Mouse (Mus musculus) forebrain, embryonic 12.5 days (tissue): ENCODE data around the gene Manf. TPM values are rescaled to one million over a fixed set of nuclear protein-coding genes. Genes with fewer than 3 reads are reported as not detected.

Experiments used
- ATAC-seq: fragments of 200-750 bp; cut with Nextera tagmentation; 2 replicates; pipeline ENCODE4 v1.8.0; 2017; ENCODE audit warnings: moderate TSS enrichment; ENCODE audit not compliant: low FRiP score
- H3K27ac ChIP-seq: fragments of 300-500 bp; sonication (generic); 2 replicates; pipeline ENCODE4 v1.5.1; 2016; ENCODE audit warnings: mild to moderate bottlenecking
- H3K27me3 ChIP-seq: fragments of 300-500 bp; sonication (generic); 2 replicates; pipeline ENCODE4 v1.6.1; 2016; ENCODE audit warnings: mild to moderate bottlenecking
- H3K36me3 ChIP-seq: fragments of 300-500 bp; sonication (generic); replicated peaks from 2 replicates; pipeline ENCODE4 v1.6.1; 2016; ENCODE audit warnings: mild to moderate bottlenecking
- H3K4me1 ChIP-seq: fragments of 300-500 bp; sonication (generic); 2 replicates; pipeline ENCODE4 v1.6.1; 2016
- H3K4me2 ChIP-seq: fragments of 300-500 bp; sonication (generic); 2 replicates; pipeline ENCODE4 v1.6.1; 2016; ENCODE audit warnings: mild to moderate bottlenecking, moderate library complexity
- H3K4me3 ChIP-seq: fragments of 300-500 bp; sonication (generic); replicated peaks from 2 replicates; pipeline ENCODE4 v1.5.1; 2016; ENCODE audit warnings: mild to moderate bottlenecking
- H3K9ac ChIP-seq: fragments of 300-500 bp; sonication (generic); 2 replicates; pipeline ENCODE4 v1.6.1; 2016; ENCODE audit warnings: mild to moderate bottlenecking
- H3K9me3 ChIP-seq: fragments of 300-500 bp; sonication (generic); 2 replicates; pipeline ENCODE4 v1.6.1; 2016
- WGBS: fragments of 180-500 bp; shearing (Covaris S2); methylation state at CpG from one replicate; pipeline ENCODE4 v1.1.7; 2016; 5-methylcytosine and 5-hydroxymethylcytosine counted together
- polyA plus RNA-seq: library from polyadenylated mRNA; unstranded; fragments of >200 nt; fragmentation: Nextera tagmentation; extraction: Ambion mirVana; gene quantifications from 2 replicates; pipeline ENCODE4 v1.2.1, GENCODE M21; 2016

Manf gene
- 216 and 222 TPM in 2 replicates for polyA plus RNA-seq

DNA sequence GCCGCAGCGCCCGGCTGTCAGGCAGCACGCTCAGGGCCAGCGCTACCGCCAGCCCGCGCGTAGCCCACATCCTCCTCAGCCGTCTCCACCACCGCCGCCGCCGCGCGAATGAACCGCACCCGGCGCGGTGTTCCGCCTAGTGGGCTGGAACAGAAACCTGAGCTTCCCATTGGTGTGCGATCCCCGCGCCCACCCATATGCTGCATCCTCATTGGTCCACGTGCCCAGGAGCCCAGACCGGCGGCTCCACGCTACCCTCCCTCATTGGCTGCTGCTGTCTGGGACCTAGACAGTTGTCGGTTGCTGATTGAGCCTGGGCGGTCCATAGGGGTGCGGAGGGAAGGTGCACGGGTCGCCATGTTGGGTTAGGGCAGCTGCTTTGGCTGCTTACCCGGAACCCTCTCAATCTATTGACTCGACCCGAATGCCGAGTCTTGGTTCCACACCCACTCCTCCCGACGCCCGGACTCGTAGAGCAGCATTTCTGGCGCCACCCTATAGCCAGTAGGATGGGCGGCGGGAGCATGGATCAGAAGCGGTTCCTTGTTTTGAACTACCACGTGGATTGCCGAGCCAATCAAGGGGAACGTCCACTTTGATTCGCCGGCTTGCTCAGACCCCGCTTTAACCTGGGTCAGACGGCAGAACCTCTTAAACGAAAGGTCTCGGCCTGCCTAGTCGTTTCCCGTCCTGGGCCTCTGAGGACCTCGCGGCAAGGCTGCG, at the start of gene Manf:
Gene Manf (minus strand): TSS at position 151 of the 723 bp plus-strand sequence.
- WGBS = under 1% methylated on average over 59 of the region's 59 CpGs

DNA sequence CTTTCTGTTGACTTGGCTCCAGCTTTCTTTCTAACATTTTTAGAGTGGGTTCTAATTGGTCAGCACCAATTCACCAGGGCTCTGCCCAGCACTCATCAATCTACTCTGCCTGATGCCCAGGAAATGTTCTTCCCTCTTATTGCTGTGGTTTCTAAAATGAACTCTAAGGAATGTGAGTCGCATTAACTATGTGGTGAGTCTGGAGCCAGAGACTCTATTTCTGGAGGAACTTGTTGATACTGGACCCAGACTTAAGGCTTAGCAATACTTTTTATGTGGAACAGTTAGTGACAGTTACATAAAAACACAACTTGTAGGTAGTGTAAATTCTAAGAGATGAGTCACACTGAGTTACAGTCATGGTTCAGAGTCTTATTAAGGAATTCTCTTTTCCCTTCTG, 43.2 kb upstream of the Manf start:
- Histone ChIP-seq H3K4me2 (no peak overlapping the region), H3K27me3 (no peaks in the 10 kb centered on the region), H3K9me3 (no peaks in the 10 kb centered on the region), H3K36me3 (peaks cover 16% of the 10 kb centered on the region), H3K27ac (no peak overlapping the region), H3K4me1 (no peaks in the 10 kb centered on the region), H3K9ac (no peak overlapping the region), H3K4me3 (no peak overlapping the region)
- no peak for ATAC-seq
- WGBS = 95% methylated on average over 1 of the region's 1 CpGs

More for the DNA sequence above, at the start of gene Manf:
- peak; percentile 98 for ATAC-seq
- peak within 1 kb of the TSS; percentile 83 for H3K4me2 ChIP-seq
- H3K27me3 ChIP-seq = no peaks in the 10 kb centered on the region
- H3K27ac ChIP-seq = peak within 1 kb of the TSS; percentile 96
- no peaks in the 10 kb centered on the region for H3K9me3 ChIP-seq
- H3K4me1 ChIP-seq = peaks cover 43% of the 10 kb centered on the region
- H3K9ac ChIP-seq = peak within 1 kb of the TSS; percentile 94
- peak within 1 kb of the TSS; percentile 90 for H3K4me3 ChIP-seq
- peaks cover 38% of the 10 kb centered on the region for H3K36me3 ChIP-seq

DNA sequence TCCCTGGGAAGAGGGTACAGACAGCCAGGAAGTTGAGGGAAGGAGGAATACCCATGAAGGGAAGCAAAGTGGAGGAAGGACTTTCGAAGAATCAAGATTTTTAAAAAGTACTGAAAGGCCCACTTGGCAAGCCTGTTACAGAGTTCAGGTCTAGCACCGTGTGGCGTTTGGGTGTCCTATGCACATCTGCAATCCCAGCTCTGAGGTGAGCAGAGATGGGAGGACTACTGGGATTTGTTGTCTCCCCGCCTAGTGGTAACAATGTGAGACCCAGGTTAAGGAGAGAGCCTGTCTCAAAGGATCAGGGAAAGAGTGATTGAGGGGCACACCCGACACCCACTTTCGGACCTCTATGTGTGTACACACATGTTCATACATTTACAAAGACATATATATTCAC, 23.1 kb upstream of the Manf start:
- no peak overlapping the region for H3K9ac ChIP-seq
- no peak overlapping the region for H3K4me2 ChIP-seq
- no peak overlapping the region for H3K27ac ChIP-seq
- H3K27me3 ChIP-seq = no peaks in the 10 kb centered on the region
- no peaks in the 10 kb centered on the region for H3K4me1 ChIP-seq
- no peaks in the 10 kb centered on the region; the same call in 1 of the 2 replicates for H3K36me3 ChIP-seq
- 83% methylated on average over 6 of the region's 6 CpGs for WGBS
- H3K4me3 ChIP-seq = no peak overlapping the region
- no peak for ATAC-seq
- no peaks in the 10 kb centered on the region for H3K9me3 ChIP-seq

DNA sequence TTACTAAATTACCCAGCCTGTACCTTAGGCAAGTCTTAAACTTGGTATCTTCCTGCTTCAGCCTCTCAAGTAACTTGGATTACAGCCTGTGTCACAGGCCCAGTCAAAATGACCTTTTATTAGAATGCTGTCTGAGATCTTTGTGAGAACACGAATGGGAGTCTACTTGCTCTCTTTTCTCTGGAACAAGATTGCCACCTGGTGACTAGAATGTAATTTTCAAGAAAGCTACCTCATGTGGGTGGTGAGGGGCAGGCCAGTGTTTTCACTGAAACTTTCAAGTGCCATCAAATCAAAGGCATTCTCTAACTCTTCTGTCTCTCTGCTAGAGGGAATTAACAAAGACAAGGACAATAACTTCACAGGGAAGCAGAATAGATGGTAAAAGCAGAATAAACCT, 22.0 kb upstream of the Manf start:
- no peak for ATAC-seq
- WGBS = 28% methylated on average over 1 of the region's 1 CpGs

DNA sequence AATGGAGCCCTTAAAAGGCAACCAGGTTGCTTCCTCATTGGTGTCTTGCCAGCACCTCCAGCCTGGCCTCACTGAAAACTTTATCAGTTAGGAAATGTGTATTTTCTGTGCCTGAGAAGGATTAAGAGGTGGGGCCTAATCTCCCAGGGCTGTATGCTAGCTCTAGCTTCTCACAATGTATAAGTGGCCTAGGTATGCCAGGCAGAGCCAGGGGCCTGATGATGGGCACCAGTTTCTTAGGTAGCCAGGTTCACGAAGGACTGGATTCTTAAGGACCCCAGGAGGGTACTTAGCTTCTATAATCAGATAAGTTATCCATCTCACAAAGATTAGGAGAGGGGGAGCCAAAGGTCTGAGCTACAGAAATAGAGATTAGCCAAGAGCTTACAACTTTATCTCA, 19.8 kb upstream of the Manf start:
- Histone ChIP-seq H3K9me3 (no peaks in the 10 kb centered on the region), H3K4me1 (no peaks in the 10 kb centered on the region), H3K9ac (no peak overlapping the region), H3K4me3 (no peak overlapping the region), H3K27ac (no peak overlapping the region), H3K4me2 (no peak overlapping the region), H3K27me3 (no peaks in the 10 kb centered on the region), H3K36me3 (peaks cover 7% of the 10 kb centered on the region; the same call in 1 of the 2 replicates)
- ATAC-seq = no peak
- WGBS = 76% methylated on average over 1 of the region's 1 CpGs

More for the DNA sequence above, 22.0 kb upstream of the Manf start:
- Histone ChIP-seq H3K27ac (no peak overlapping the region), H3K27me3 (no peaks in the 10 kb centered on the region), H3K4me2 (no peak overlapping the region), H3K4me1 (no peaks in the 10 kb centered on the region), H3K4me3 (no peak overlapping the region), H3K9me3 (no peaks in the 10 kb centered on the region), H3K9ac (no peak overlapping the region), H3K36me3 (no peaks in the 10 kb centered on the region; the same call in 1 of the 2 replicates)

DNA sequence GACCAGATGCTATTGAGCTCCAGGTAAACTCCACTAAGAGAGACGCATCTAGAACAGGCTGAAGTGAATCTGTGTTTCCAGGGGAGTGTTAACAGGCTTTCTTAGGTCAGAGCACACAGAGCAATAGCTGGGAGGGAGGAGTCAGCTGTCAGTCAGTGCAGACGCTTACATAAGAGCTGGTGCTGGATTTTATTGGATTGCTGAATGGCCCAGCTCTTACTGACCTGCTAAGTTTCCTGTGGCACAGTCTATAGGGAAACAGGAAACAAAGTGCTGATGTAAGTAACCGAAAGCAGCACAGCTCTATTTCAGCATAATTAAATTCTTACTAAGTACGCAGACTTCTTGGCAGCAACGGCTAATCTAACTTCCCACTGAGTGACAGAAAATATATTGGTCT, 16.9 kb upstream of the Manf start:
- Histone ChIP-seq H3K27ac (0 out of 2 replicates have a peak overlapping the region, but pooled peaks have one; percentile 25), H3K9ac (no peak overlapping the region), H3K36me3 (peaks cover 10% of the 10 kb centered on the region; the same call in 1 of the 2 replicates), H3K4me1 (no peaks in the 10 kb centered on the region), H3K27me3 (no peaks in the 10 kb centered on the region), H3K4me2 (no peak overlapping the region), H3K4me3 (no peak overlapping the region), H3K9me3 (no peaks in the 10 kb centered on the region)
- WGBS = 60% methylated on average over 5 of the region's 5 CpGs
- no peak for ATAC-seq

DNA sequence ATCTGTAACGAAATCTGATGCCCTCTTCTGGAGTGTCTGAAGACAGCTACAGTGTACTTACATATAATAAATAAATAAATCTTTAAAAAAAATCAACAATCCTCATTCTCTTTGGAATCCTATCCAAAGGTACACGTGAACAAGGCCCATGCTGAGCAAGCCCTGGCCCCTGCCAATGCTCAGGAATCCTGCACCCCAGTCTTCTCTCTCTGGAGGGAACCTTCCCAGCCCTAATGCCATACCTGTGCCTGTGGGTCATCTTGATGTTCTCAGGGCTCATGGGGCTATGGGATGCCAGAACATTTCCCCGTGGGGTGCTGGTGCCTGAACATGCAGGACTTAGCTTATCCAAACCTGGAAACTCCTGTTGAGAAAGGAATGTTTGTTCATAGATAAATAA, 16.4 kb upstream of the Manf start:
- ATAC-seq = no peak
- Histone ChIP-seq H3K27ac (no peak overlapping the region), H3K27me3 (no peaks in the 10 kb centered on the region), H3K9me3 (no peaks in the 10 kb centered on the region), H3K36me3 (peaks cover 10% of the 10 kb centered on the region; the same call in 1 of the 2 replicates), H3K4me1 (no peaks in the 10 kb centered on the region), H3K9ac (no peak overlapping the region), H3K4me2 (no peak overlapping the region), H3K4me3 (no peak overlapping the region)
- 85% methylated on average over 3 of the region's 3 CpGs for WGBS

DNA sequence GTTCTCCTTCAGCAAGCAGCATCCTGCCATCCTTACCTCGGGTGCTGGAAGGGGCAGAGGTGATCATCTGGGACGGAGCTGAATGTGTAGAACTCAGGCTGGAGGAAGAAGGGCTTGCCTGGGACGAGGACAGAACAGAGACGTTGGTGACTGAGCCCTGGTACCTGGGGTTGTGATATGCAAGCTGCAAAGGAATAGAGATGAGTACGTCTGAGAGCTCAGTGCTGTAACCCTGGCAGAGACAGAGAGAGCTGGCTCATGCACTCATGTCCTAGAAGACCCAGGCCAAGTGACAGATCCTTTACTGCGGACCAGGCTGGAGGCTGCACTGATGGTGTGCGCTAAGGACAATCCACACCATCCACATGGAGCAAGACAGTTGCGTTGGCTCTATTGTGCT, 14.8 kb upstream of the Manf start:
- Histone ChIP-seq H3K4me2 (no peak overlapping the region), H3K4me3 (no peak overlapping the region), H3K27me3 (no peaks in the 10 kb centered on the region), H3K27ac (no peak overlapping the region), H3K36me3 (peaks cover 10% of the 10 kb centered on the region; the same call in 1 of the 2 replicates), H3K4me1 (no peaks in the 10 kb centered on the region), H3K9me3 (no peaks in the 10 kb centered on the region), H3K9ac (no peak overlapping the region)
- 89% methylated on average over 8 of the region's 8 CpGs for WGBS
- ATAC-seq = no peak

DNA sequence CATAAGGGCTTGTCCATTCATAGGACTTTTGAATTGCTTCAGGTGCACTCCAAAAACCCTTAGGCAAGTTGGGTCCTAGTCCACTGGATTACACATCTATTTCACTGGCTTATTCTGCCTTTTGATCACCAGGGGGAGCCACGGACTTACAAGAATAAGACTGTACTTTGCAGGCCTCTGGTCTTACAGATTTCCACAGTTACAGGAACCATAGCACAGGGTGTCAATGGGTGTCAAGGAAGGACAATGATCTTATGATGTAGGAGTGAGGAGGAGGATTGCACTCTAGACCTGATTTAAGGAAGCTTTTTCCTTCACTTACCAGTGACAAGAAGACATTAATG, 12.0 kb upstream of the Manf start:
- Histone ChIP-seq H3K4me1 (no peaks in the 10 kb centered on the region), H3K27me3 (no peaks in the 10 kb centered on the region), H3K4me3 (no peak overlapping the region), H3K9me3 (no peaks in the 10 kb centered on the region), H3K9ac (no peak overlapping the region), H3K27ac (no peak overlapping the region), H3K4me2 (no peak overlapping the region), H3K36me3 (peaks cover 13% of the 10 kb centered on the region; the same call in 1 of the 2 replicates)
- 13% methylated on average over 1 of the region's 1 CpGs for WGBS
- no peak for ATAC-seq

DNA sequence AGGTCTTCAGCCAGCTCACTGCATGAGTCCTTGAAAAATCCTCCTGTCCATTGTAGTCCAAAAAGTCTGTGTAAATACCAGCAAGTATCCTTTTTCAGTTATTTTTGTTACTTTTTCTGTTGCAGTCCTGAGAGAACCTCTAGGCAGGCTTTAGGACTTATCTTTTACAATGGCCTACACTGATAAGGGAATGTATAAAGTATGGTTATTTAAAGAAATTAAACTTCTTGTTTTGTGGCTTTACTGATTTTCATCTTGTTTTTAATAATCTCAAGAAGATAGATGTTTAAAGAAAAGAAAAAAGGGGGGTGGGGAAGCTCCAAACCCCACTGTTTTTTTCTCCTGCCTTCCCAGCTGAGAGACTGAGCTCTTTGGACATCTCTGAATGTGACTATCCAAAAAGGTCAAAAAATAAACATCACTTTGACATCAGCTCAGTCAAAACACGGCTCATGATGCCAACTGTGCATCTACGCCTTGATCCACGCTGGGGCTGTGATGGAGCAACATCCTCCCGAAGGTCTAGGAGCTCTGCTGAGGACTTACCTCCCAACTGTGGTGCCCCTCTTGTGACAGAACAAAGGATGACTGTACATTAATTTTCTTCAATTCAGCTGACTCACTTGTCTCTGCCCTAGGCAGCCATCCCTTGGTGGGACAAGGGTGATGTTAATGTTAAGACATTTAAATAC, 11.5 kb upstream of the Manf start:
- Histone ChIP-seq H3K4me2 (no peak overlapping the region), H3K9me3 (no peaks in the 10 kb centered on the region), H3K27ac (no peak overlapping the region), H3K36me3 (peaks cover 13% of the 10 kb centered on the region; the same call in 1 of the 2 replicates), H3K9ac (no peak overlapping the region), H3K27me3 (no peaks in the 10 kb centered on the region), H3K4me3 (no peak overlapping the region), H3K4me1 (no peaks in the 10 kb centered on the region)
- ATAC-seq = no peak
- WGBS = 77% methylated on average over 4 of the region's 4 CpGs

DNA sequence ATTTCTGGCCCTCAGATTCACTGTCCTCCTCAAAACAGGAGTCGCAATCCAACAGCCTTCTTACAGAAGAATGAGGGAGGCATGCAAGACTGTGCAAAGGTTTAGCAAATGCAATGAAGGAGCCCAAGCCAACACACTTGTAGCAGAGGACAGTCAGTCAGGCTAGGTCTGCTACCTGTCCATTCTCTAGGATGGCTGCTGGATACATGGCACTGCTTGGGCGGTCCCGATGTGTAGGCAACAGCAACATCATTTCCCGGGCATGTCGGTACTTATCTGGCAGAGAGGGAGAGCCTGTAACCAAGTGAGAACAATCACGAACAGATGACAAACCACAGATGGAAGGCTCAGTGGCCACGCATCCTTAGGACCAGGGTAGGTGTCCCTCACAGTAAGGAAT, 9.8 kb upstream of the Manf start:
- Histone ChIP-seq H3K4me3 (no peak overlapping the region), H3K27ac (no peak overlapping the region), H3K4me2 (no peak overlapping the region), H3K9me3 (no peaks in the 10 kb centered on the region), H3K36me3 (peaks cover 5% of the 10 kb centered on the region; the same call in 1 of the 2 replicates), H3K4me1 (no peaks in the 10 kb centered on the region), H3K27me3 (no peaks in the 10 kb centered on the region), H3K9ac (no peak overlapping the region)
- 91% methylated on average over 7 of the region's 7 CpGs for WGBS
- no peak for ATAC-seq

DNA sequence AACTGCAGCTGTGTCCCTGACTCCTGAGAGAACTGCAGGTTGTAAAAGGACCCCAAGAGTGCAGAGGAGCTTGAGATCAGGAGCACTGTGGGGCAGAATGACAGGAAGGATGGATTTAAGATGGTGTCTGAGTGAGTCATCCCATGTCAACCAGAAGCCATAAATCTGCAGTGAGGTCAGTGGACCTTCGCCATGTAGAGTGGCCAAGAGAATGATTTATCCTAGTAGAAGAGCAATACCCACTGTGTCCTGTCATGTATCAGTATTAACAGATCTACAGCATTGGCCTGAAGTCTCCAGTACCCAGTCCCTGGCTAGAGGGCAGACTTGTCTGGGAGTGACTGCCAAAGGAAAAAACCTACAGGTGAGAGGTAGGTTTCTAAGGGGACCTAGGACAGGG, 7.1 kb upstream of the Manf start:
- Histone ChIP-seq H3K9me3 (no peaks in the 10 kb centered on the region), H3K4me2 (no peak overlapping the region), H3K9ac (no peak overlapping the region), H3K36me3 (peaks cover 11% of the 10 kb centered on the region; the same call in 1 of the 2 replicates), H3K4me3 (no peak overlapping the region), H3K27me3 (no peaks in the 10 kb centered on the region), H3K27ac (no peak overlapping the region), H3K4me1 (no peaks in the 10 kb centered on the region)
- 81% methylated on average over 1 of the region's 1 CpGs for WGBS
- no peak for ATAC-seq
